Mouse (Mus musculus) kidney, embryonic 16.5 days (tissue): ENCODE results near the gene Sycn. TPM values are rescaled to one million over a fixed set of nuclear protein-coding genes. Genes with fewer than 3 reads are reported as not detected.
"Not testable (repeated sequence)": the region's sequence is repeated elsewhere in the genome, so short reads cannot be mapped to it uniquely, and the experiment has no call there.

Experiments
- ATAC-seq: fragments of 200-750 bp; cut with Nextera tagmentation; 2 replicates; pipeline ENCODE4 v1.8.0; 2017; ENCODE audit warnings: moderate TSS enrichment; ENCODE audit not compliant: low FRiP score, low TSS enrichment
- H3K27ac ChIP-seq: fragments of 300-500 bp; sonication (generic); 2 replicates; pipeline ENCODE4 v1.5.1; 2014; ENCODE audit warnings: low read length
- H3K27me3 ChIP-seq: fragments of 300-500 bp; sonication (generic); 2 replicates; pipeline ENCODE4 v1.6.1; 2014; ENCODE audit warnings: low read length, control low read depth, mixed read lengths; ENCODE audit not compliant: insufficient read depth
- H3K36me3 ChIP-seq: fragments of 300-500 bp; sonication (generic); 2 replicates; pipeline ENCODE4 v1.6.1; 2014; ENCODE audit warnings: low read length, control low read depth, mixed read lengths; ENCODE audit not compliant: insufficient read depth
- H3K4me1 ChIP-seq: fragments of 300-500 bp; sonication (generic); 2 replicates; pipeline ENCODE4 v1.6.1; 2014; ENCODE audit warnings: low read length, control low read depth, mixed read lengths; ENCODE audit not compliant: insufficient read depth
- H3K4me2 ChIP-seq: fragments of 300-500 bp; sonication (generic); replicated peaks from 2 replicates; pipeline ENCODE4 v1.6.1; 2014; ENCODE audit warnings: low read depth, low read length
- H3K4me3 ChIP-seq: fragments of 300-500 bp; sonication (generic); 2 replicates; pipeline ENCODE4 v1.5.1; 2014; ENCODE audit warnings: mild to moderate bottlenecking, low read length
- H3K9ac ChIP-seq: fragments of 300-500 bp; sonication (generic); replicated peaks from 2 replicates; pipeline ENCODE4 v1.6.1; 2014; ENCODE audit warnings: low read length
- H3K9me3 ChIP-seq: fragments of 300-500 bp; sonication (generic); 2 replicates; pipeline ENCODE4 v1.6.1; 2016; ENCODE audit warnings: low read length, control low read depth
- WGBS: fragments of 180-500 bp; shearing (Covaris S2); extraction: QIAGEN DNeasy Blood & Tissue Kit; methylation state at CpG from one replicate; pipeline ENCODE4 v1.1.7; 2014; 5-methylcytosine and 5-hydroxymethylcytosine counted together
- polyA plus RNA-seq: library from polyadenylated mRNA; unstranded; fragments of >200 nt; fragmentation: Nextera tagmentation; extraction: Ambion mirVana; gene quantifications from 2 replicates; pipeline ENCODE4 v1.2.1, GENCODE M21; 2015

The Sycn gene
- polyA plus RNA-seq, 1 experiment from 2014 or later = not detected

- Histone ChIP-seq H3K27ac (no peak overlapping the region), H3K27me3 (no peaks in the 10 kb centered on the region), H3K9me3 (no peaks in the 10 kb centered on the region), H3K9ac (no peak overlapping the region), H3K4me1 (peaks cover 5% of the 10 kb centered on the region; the same call in 1 of the 2 replicates), H3K4me2 (no peak overlapping the region), H3K4me3 (no peak overlapping the region), H3K36me3 (no peaks in the 10 kb centered on the region)
- WGBS = 50% methylated on average over 8 of the region's 8 CpGs
- ATAC-seq = 0 out of 2 replicates have a peak, but pooled peaks have one; percentile 49
These were observed 8.7 kb upstream of the Sycn start for GRCm38 (mm10) chr7:28532005-28532404.

GRCm38 (mm10) chr7:28538886-28539285, 1.8 kb upstream of the Sycn start:
- not testable (repeated sequence) for H3K9ac ChIP-seq, H3K4me1 ChIP-seq, ATAC-seq, H3K9me3 ChIP-seq, H3K36me3 ChIP-seq, H3K4me2 ChIP-seq, H3K4me3 ChIP-seq, H3K27me3 ChIP-seq, H3K27ac ChIP-seq
- 97% methylated on average over 6 of the region's 6 CpGs for WGBS

GRCm38 (mm10) chr7:28544051-28544601, 3.4 kb downstream of the Sycn start:
- 4% methylated on average over 26 of the region's 27 CpGs for WGBS
- Histone ChIP-seq H3K27me3 (peaks cover 26% of the 10 kb centered on the region), H3K9me3 (no peaks in the 10 kb centered on the region), H3K9ac (peak overlapping the region; percentile 47), H3K4me3 (peak overlapping the region; percentile 20; the same call in 1 of the 2 replicates), H3K4me2 (peak overlapping the region; percentile 57), H3K27ac (no peak overlapping the region), H3K36me3 (no peaks in the 10 kb centered on the region), H3K4me1 (peaks cover 18% of the 10 kb centered on the region)
- ATAC-seq = peak; percentile 46

GRCm38 (mm10) chr7:28545048-28545890, 4.6 kb downstream of the Sycn start:
- H3K9me3 ChIP-seq = no peaks in the 10 kb centered on the region
- WGBS = 26% methylated on average over 14 of the region's 14 CpGs
- H3K4me1 ChIP-seq = peaks cover 18% of the 10 kb centered on the region
- no peak overlapping the region for H3K4me3 ChIP-seq
- no peak overlapping the region for H3K4me2 ChIP-seq
- H3K27me3 ChIP-seq = peaks cover 26% of the 10 kb centered on the region
- no peak overlapping the region for H3K27ac ChIP-seq
- H3K36me3 ChIP-seq = no peaks in the 10 kb centered on the region
- H3K9ac ChIP-seq = no peak overlapping the region
- ATAC-seq = peak; percentile 31; the same call in 1 of the 2 replicates

GRCm38 (mm10) chr7:28545891-28546210, 5.2 kb downstream of the Sycn start:
- Histone ChIP-seq H3K27ac (no peak overlapping the region), H3K27me3 (peaks cover 26% of the 10 kb centered on the region)
- WGBS = 49% methylated on average over 7 of the region's 7 CpGs

GRCm38 (mm10) chr7:28546649-28547048, 6.0 kb downstream of the Sycn start:
- Histone ChIP-seq H3K27ac (no peak overlapping the region), H3K27me3 (peaks cover 26% of the 10 kb centered on the region), H3K4me2 (peak overlapping the region; percentile 46), H3K9ac (0 out of 2 replicates have a peak overlapping the region, but pooled peaks have one; percentile 3), H3K36me3 (no peaks in the 10 kb centered on the region), H3K4me1 (peaks cover 18% of the 10 kb centered on the region), H3K4me3 (peak overlapping the region; percentile 28), H3K9me3 (no peaks in the 10 kb centered on the region)
- WGBS = 1% methylated on average over 22 of the region's 22 CpGs
- no peak for ATAC-seq

More at GRCm38 (mm10) chr7:28545891-28546210, 5.2 kb downstream of the Sycn start:
- no peaks in the 10 kb centered on the region for H3K9me3 ChIP-seq
- no peaks in the 10 kb centered on the region for H3K36me3 ChIP-seq
- no peak overlapping the region for H3K4me3 ChIP-seq
- ATAC-seq = no peak
- H3K4me1 ChIP-seq = peaks cover 18% of the 10 kb centered on the region
- H3K9ac ChIP-seq = no peak overlapping the region
- H3K4me2 ChIP-seq = no peak overlapping the region

- 1% methylated on average over 5 of the region's 5 CpGs for WGBS
- peaks cover 26% of the 10 kb centered on the region for H3K27me3 ChIP-seq
- peaks cover 18% of the 10 kb centered on the region for H3K4me1 ChIP-seq
- ATAC-seq = no peak
- no peaks in the 10 kb centered on the region for H3K9me3 ChIP-seq
- H3K4me2 ChIP-seq = peak within 1 kb of the TSS; percentile 46
- 0 out of 2 replicates have a peak within 1 kb of the TSS, but pooled peaks have one; percentile 3 for H3K9ac ChIP-seq
- H3K4me3 ChIP-seq = peak within 1 kb of the TSS; percentile 28
- H3K36me3 ChIP-seq = no peaks in the 10 kb centered on the region
- H3K27ac ChIP-seq = no peak within 1 kb of the TSS
These were observed 6.5 kb downstream of the Sycn start, which contains the start of gene Nccrp1 for GRCm38 (mm10) chr7:28547154-28547553. TSS of gene Nccrp1 (minus strand) at chr7:28547254.

GRCm38 (mm10) chr7:28547628-28548027, 6.9 kb downstream of the Sycn start:
- no peak for ATAC-seq
- H3K27ac ChIP-seq = no peak overlapping the region
- 0 out of 2 replicates have a peak, but pooled peaks cover under 1% of the 10 kb centered on the region for H3K9me3 ChIP-seq
- no peak overlapping the region for H3K4me2 ChIP-seq
- peaks cover 26% of the 10 kb centered on the region for H3K27me3 ChIP-seq
- no peak overlapping the region for H3K9ac ChIP-seq
- 67% methylated on average over 7 of the region's 7 CpGs for WGBS
- peaks cover 18% of the 10 kb centered on the region for H3K4me1 ChIP-seq
- H3K36me3 ChIP-seq = no peaks in the 10 kb centered on the region
- H3K4me3 ChIP-seq = no peak overlapping the region

- no peaks in the 10 kb centered on the region; the same call in 1 of the 2 replicates for H3K27me3 ChIP-seq
- H3K4me3 ChIP-seq = no peak overlapping the region
- H3K27ac ChIP-seq = no peak overlapping the region
- no peak overlapping the region for H3K4me2 ChIP-seq
- H3K36me3 ChIP-seq = no peaks in the 10 kb centered on the region
- no peak for ATAC-seq
- H3K4me1 ChIP-seq = no peaks in the 10 kb centered on the region
- H3K9ac ChIP-seq = no peak overlapping the region
- 87% methylated on average over 6 of the region's 6 CpGs for WGBS
- 0 out of 2 replicates have a peak, but pooled peaks cover 2% of the 10 kb centered on the region for H3K9me3 ChIP-seq
These were observed 12.4 kb downstream of the Sycn start for GRCm38 (mm10) chr7:28553076-28553475.
